Mouse (Mus musculus): ENCODE measurements around the gene Ubtf. TPM values are rescaled to one million over a fixed set of nuclear protein-coding genes. Genes with fewer than 3 reads are reported as not detected.
A peak's percentile ranks its signal among the peaks of the same experiment; 100 is the strongest.
"Not testable (repeated sequence)": the region's sequence is repeated elsewhere in the genome, so short reads cannot be mapped to it uniquely, and the experiment has no call there.

The Ubtf gene
- 8.6 and 8.9 TPM in 2 replicates for polyA plus RNA-seq (2012; rRNA removed)

DNA sequence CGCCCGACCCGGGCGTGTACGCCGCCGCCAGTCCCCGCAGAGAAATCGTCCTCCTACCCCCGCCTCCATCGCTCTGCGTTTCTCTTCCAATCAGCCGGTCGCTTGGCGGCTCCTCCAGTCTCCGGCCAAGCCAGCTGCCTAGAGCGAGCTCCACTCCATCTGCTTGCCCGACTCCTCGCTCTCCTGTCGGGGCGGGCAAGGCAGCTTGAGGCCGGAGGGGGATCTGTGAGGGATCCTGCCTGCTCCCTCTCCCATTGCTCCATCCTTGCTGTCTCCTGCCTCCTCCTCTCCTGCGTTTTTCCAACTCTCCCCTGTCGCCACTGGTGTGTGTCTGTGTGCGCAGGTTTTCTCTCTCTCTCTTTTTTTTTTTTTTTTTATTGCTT is at the start of gene Ubtf:
Ubtf (minus strand) TSS at position 333 of the 383 bp plus-strand sequence.
- Histone ChIP-seq H3K27me3 (ENCODE audit: control insufficient read depth, insufficient read depth, low read length) (peaks cover 2% of the 10 kb centered on the region; the same call in 1 of the 2 replicates), H3K4me1 (ENCODE audit: control insufficient read depth, insufficient read depth, low read length) (peaks cover 18% of the 10 kb centered on the region), H3K36me3 (ENCODE audit: control insufficient read depth, insufficient read depth, low read length) (no peaks in the 10 kb centered on the region), H3K27ac (ENCODE audit: control insufficient read depth, insufficient read depth, low read depth, low read length) (peak within 1 kb of the TSS; percentile 93), H3K4me3 (ENCODE audit: control insufficient read depth, low read depth, low read length) (peak within 1 kb of the TSS; percentile 92)
- TF ChIP-seq POLR2A (IDR thresholded peaks at IDR 0.05; ENCODE audit: control insufficient read depth, low read depth, low read length) (0 out of 2 replicates have a peak, but pooled peaks have one; percentile 4), CTCF (IDR thresholded peaks at IDR 0.05; ENCODE audit: control insufficient read depth, insufficient read depth, insufficient replicate concordance, low read depth, low read length) (no peak)

DNA sequence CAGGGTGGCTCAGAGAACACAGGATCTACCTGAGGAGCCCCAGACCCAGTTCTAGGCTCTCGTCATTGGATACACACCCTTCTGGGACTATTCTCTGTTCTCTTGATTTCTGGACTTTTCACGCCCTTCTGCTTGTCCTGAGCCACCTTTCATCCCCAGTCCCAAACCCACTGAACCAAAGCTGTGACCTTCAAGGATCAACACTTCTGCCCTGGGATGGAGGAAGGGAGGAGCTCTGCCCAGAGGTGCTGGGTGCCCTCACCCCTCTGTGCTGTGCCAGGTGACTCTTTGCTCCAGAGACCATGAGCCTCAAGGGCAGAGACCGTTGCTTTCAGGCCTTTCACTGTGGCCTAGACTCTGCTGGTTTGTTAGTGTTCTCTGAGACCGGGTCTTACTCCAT is 49.7 kb upstream of the Ubtf start:
- H3K27ac ChIP-seq (ENCODE audit: control insufficient read depth, insufficient read depth, low read depth, low read length) = no peak overlapping the region
- no peaks in the 10 kb centered on the region for H3K4me1 ChIP-seq (ENCODE audit: control insufficient read depth, insufficient read depth, low read length)
- no peaks in the 10 kb centered on the region for H3K27me3 ChIP-seq (ENCODE audit: control insufficient read depth, insufficient read depth, low read length)
- no peak overlapping the region for H3K4me3 ChIP-seq (ENCODE audit: control insufficient read depth, low read depth, low read length)
- no peaks in the 10 kb centered on the region for H3K36me3 ChIP-seq (ENCODE audit: control insufficient read depth, insufficient read depth, low read length)
- TF ChIP-seq CTCF (IDR thresholded peaks at IDR 0.05; ENCODE audit: control insufficient read depth, insufficient read depth, insufficient replicate concordance, low read depth, low read length) = no peak
- no peak for TF ChIP-seq POLR2A (IDR thresholded peaks at IDR 0.05; ENCODE audit: control insufficient read depth, low read depth, low read length)

GRCm38 (mm10) chr11:102368347-102368746 is 48.8 kb upstream of the Ubtf start:
- H3K27me3 ChIP-seq (ENCODE audit: control insufficient read depth, insufficient read depth, low read length) = no peaks in the 10 kb centered on the region
- no peak overlapping the region for H3K4me3 ChIP-seq (ENCODE audit: control insufficient read depth, low read depth, low read length)
- H3K4me1 ChIP-seq (ENCODE audit: control insufficient read depth, insufficient read depth, low read length) = no peaks in the 10 kb centered on the region
- TF ChIP-seq CTCF (IDR thresholded peaks at IDR 0.05; ENCODE audit: control insufficient read depth, insufficient read depth, insufficient replicate concordance, low read depth, low read length) (no peak), POLR2A (IDR thresholded peaks at IDR 0.05; ENCODE audit: control insufficient read depth, low read depth, low read length) (no peak)
- H3K27ac ChIP-seq (ENCODE audit: control insufficient read depth, insufficient read depth, low read depth, low read length) = no peak overlapping the region
- no peaks in the 10 kb centered on the region for H3K36me3 ChIP-seq (ENCODE audit: control insufficient read depth, insufficient read depth, low read length)

DNA sequence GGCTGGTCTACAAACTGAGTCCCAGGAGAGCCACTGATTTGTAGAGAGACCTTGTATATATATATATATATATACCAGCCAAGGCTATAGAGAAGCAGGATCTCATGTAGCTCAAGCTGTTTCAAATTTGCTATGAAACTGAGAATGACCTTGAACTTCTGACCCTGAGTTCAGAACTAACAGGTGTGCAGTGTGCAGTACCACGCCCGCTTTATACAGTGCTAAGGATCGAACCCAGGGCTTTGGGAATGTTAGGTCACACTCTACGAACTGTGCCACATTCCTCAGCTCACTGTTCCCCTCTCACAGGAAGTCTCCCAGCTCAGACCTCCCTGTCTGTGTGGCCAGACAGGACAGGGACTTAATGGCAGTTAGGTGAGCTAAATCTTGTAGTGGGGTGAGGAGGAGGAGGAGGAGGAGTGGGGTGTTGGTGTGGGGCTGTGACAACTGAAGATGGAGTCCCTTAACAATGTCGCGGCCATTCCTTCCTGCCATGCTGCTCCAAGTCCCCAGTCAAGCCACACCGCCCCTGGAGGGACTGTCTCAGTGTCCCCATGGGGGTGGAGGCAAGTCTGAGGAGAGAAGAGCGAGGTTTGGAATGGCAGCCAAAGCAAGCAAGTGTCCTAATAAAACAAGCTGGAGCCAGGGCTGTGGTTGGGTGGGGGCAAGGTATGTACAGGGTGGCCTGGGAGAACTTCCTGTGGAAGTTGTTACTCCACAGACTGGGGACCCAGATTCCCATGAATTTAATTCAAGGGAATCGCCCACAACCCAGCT is 48.1 kb upstream of the Ubtf start:
- H3K4me1 ChIP-seq (ENCODE audit: control insufficient read depth, insufficient read depth, low read length) = no peaks in the 10 kb centered on the region
- H3K4me3 ChIP-seq (ENCODE audit: control insufficient read depth, low read depth, low read length) = no peak overlapping the region
- H3K27ac ChIP-seq (ENCODE audit: control insufficient read depth, insufficient read depth, low read depth, low read length) = no peak overlapping the region
- TF ChIP-seq CTCF (IDR thresholded peaks at IDR 0.05; ENCODE audit: control insufficient read depth, insufficient read depth, insufficient replicate concordance, low read depth, low read length) (no peak), POLR2A (IDR thresholded peaks at IDR 0.05; ENCODE audit: control insufficient read depth, low read depth, low read length) (no peak)
- H3K36me3 ChIP-seq (ENCODE audit: control insufficient read depth, insufficient read depth, low read length) = no peaks in the 10 kb centered on the region
- no peaks in the 10 kb centered on the region for H3K27me3 ChIP-seq (ENCODE audit: control insufficient read depth, insufficient read depth, low read length)

GRCm38 (mm10) chr11:102366103-102366502 is 46.6 kb upstream of the Ubtf start, which contains the start of gene Slc4a1:
Slc4a1 (minus strand) TSS chr11:102366203.
- not testable (repeated sequence) for H3K4me3 ChIP-seq (ENCODE audit: control insufficient read depth, low read depth, low read length); H3K27ac ChIP-seq (ENCODE audit: control insufficient read depth, insufficient read depth, low read depth, low read length)

GRCm38 (mm10) chr11:102365699-102366098 is 46.2 kb upstream of the Ubtf start:
- Histone ChIP-seq H3K27ac (ENCODE audit: control insufficient read depth, insufficient read depth, low read depth, low read length) (no peak overlapping the region), H3K36me3 (ENCODE audit: control insufficient read depth, insufficient read depth, low read length) (no peaks in the 10 kb centered on the region), H3K4me3 (ENCODE audit: control insufficient read depth, low read depth, low read length) (no peak overlapping the region), H3K4me1 (ENCODE audit: control insufficient read depth, insufficient read depth, low read length) (no peaks in the 10 kb centered on the region), H3K27me3 (ENCODE audit: control insufficient read depth, insufficient read depth, low read length) (no peaks in the 10 kb centered on the region)
- TF ChIP-seq CTCF (IDR thresholded peaks at IDR 0.05; ENCODE audit: control insufficient read depth, insufficient read depth, insufficient replicate concordance, low read depth, low read length) (no peak), POLR2A (IDR thresholded peaks at IDR 0.05; ENCODE audit: control insufficient read depth, low read depth, low read length) (no peak)

More at GRCm38 (mm10) chr11:102366103-102366502, 46.6 kb upstream of the Ubtf start, which contains the start of gene Slc4a1:
- H3K27me3 ChIP-seq (ENCODE audit: control insufficient read depth, insufficient read depth, low read length); H3K4me1 ChIP-seq (ENCODE audit: control insufficient read depth, insufficient read depth, low read length); H3K36me3 ChIP-seq (ENCODE audit: control insufficient read depth, insufficient read depth, low read length): not testable (repeated sequence)

GRCm38 (mm10) chr11:102364570-102365371 is 45.2 kb upstream of the Ubtf start:
- H3K27ac ChIP-seq (ENCODE audit: control insufficient read depth, insufficient read depth, low read depth, low read length) = no peak overlapping the region

More at GRCm38 (mm10) chr11:102364570-102365371, 45.2 kb upstream of the Ubtf start:
- no peaks in the 10 kb centered on the region for H3K27me3 ChIP-seq (ENCODE audit: control insufficient read depth, insufficient read depth, low read length)
- H3K4me1 ChIP-seq (ENCODE audit: control insufficient read depth, insufficient read depth, low read length) = no peaks in the 10 kb centered on the region
- TF ChIP-seq CTCF (IDR thresholded peaks at IDR 0.05; ENCODE audit: control insufficient read depth, insufficient read depth, insufficient replicate concordance, low read depth, low read length) = no peak
- TF ChIP-seq POLR2A (IDR thresholded peaks at IDR 0.05; ENCODE audit: control insufficient read depth, low read depth, low read length) = no peak
- no peaks in the 10 kb centered on the region for H3K36me3 ChIP-seq (ENCODE audit: control insufficient read depth, insufficient read depth, low read length)
- H3K4me3 ChIP-seq (ENCODE audit: control insufficient read depth, low read depth, low read length) = no peak overlapping the region
